Mouse (Mus musculus): ENCODE data around the gene Wdr63.

DNA sequence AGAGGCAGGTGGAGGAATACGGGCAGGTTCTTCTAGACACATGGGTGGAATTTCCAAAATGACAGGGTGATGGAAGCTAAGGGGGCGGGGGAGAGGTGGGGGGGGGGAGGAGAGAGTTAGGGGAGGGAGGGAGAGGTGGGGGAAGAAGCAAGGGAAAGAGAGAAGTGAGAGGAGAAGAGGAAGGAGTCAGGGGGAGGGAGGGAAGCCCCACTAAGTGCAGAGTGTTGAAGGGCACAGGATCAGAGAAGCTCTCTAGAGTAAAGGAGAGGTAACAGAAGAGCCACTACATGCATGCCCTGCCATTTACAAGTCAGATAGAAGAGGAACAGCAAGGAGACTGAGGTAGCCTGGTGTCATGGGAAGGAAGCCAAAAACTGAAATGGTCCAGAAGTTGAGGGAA is 48.9 kb upstream of the Wdr63 start:
- TF ChIP-seq CTCF (IDR thresholded peaks at IDR 0.05; ENCODE audit: low read depth, low read length) = no peak
- TF ChIP-seq POLR2A (IDR thresholded peaks at IDR 0.05; ENCODE audit: extremely low read depth, insufficient read depth, low read length) = no peak

Measured in liver, adult 2 months (tissue).